Mouse (Mus musculus) CD4-positive helper T cell, adult 2 months (primary cell): ENCODE results near the gene Rcc2.
A peak's percentile ranks its signal among the peaks of the same experiment; 100 is the strongest.

Experiments used
- DNase-seq: peaks from one replicate; pipeline ENCODE4 v3.0.0-alpha.2; 2012; ENCODE audit warnings: low read depth, missing footprints, low spot score

Rcc2 gene

GRCm38 (mm10) chr4:140755811-140756210, 55.5 kb downstream of the Rcc2 start:
- no peak for DNase-seq

- DNase-seq: no peak
These were observed 61.3 kb downstream of the Rcc2 start for GRCm38 (mm10) chr4:140761601-140762000.

- peak; percentile 69 for DNase-seq
These were observed 62.8 kb downstream of the Rcc2 start for GRCm38 (mm10) chr4:140763158-140763557.

- no peak for DNase-seq
These were observed 65.6 kb downstream of the Rcc2 start for GRCm38 (mm10) chr4:140765936-140766335.

- DNase-seq: no peak
These were observed 68.6 kb downstream of the Rcc2 start for GRCm38 (mm10) chr4:140768973-140769372.

GRCm38 (mm10) chr4:140770433-140770832, 70.1 kb downstream of the Rcc2 start:
- DNase-seq: no peak

GRCm38 (mm10) chr4:140771091-140771490, 70.8 kb downstream of the Rcc2 start:
- DNase-seq: no peak
